29 mouse cellular contexts compared by ENCODE assay signal in genomic region chr7:132396661-132397322, GRCm38 (mm10).
DNase-seq lines count a peak whose midpoint lies in the region; ATAC-seq and TF ChIP-seq lines count a peak whose summit lies in the region.
"Had no signal": no experiment of that assay in that cellular context is flagged by ENCODE, and none has a peak within 500 bp of the region (broad histone marks: within the 10 kb centered on the region; RNA-seq: fewer than 3 reads in every experiment).

No protein-coding gene starts in this region.

- peaks cover 21% of the 10 kb centered on the region for H3K4me1 ChIP-seq in embryonic facial prominence, embryonic 13.5 days
- H3K4me1 ChIP-seq in embryonic facial prominence, embryonic 10.5 days = peaks cover 22% of the 10 kb centered on the region
- peaks cover 9 to 66% of the 10 kb centered on the region in 2 experiments for H3K4me1 ChIP-seq in MEL (ENCODE audit: control insufficient read depth in 1 of 2, insufficient read depth in 2 of 2, low read length in 2 of 2)
- H3K4me1 ChIP-seq in liver, embryonic 12.5 days = peaks cover 53% of the 10 kb centered on the region
- peaks cover 2% of the 10 kb centered on the region; the same call in 1 of the 2 replicates for H3K4me1 ChIP-seq in liver, postnatal 0 days (ENCODE audit: insufficient read depth)
- H3K4me1 ChIP-seq: midbrain, embryonic 15.5 days had no signal

- intact Hi-C loops in left cerebral cortex, postnatal 25 days (cut with DNase I) = no loop called here

- H3K27me3 ChIP-seq in embryonic facial prominence, embryonic 13.5 days = no peaks in the 10 kb centered on the region
- H3K27me3 ChIP-seq in embryonic facial prominence, embryonic 10.5 days (replicated peaks; ENCODE audit: low read depth, poor library complexity, severe bottlenecking) = peaks cover 16% of the 10 kb centered on the region
- H3K27me3 ChIP-seq in MEL (ENCODE audit: control insufficient read depth in 1 of 2, insufficient read depth in 2 of 2, low read length in 2 of 2) = no peaks in the 10 kb centered on the region
- no peaks in the 10 kb centered on the region for H3K27me3 ChIP-seq in liver, embryonic 12.5 days (replicated peaks)
- no peaks in the 10 kb centered on the region for H3K27me3 ChIP-seq in liver, postnatal 0 days (ENCODE audit: insufficient read depth, low read length)
- H3K27me3 ChIP-seq: embryonic facial prominence, embryonic 15.5 days; heart, embryonic 13.5 days; Patski had no signal

- peaks cover 24% of the 10 kb centered on the region for H3K79me2 ChIP-seq in MEL (ENCODE audit: control insufficient read depth, insufficient read depth, low read length, poor library complexity)

- no peaks in the 10 kb centered on the region for H3K9me3 ChIP-seq in embryonic facial prominence, embryonic 13.5 days
- H3K9me3 ChIP-seq in embryonic facial prominence, embryonic 10.5 days = no peaks in the 10 kb centered on the region
- no peaks in the 10 kb centered on the region for H3K9me3 ChIP-seq in MEL (replicated peaks; ENCODE audit: insufficient read depth, low read length)
- H3K9me3 ChIP-seq in liver, embryonic 12.5 days (replicated peaks) = no peaks in the 10 kb centered on the region
- no peaks in the 10 kb centered on the region for H3K9me3 ChIP-seq in liver, postnatal 0 days (ENCODE audit: low read length)
- H3K9me3 ChIP-seq: embryonic facial prominence, embryonic 15.5 days; midbrain, embryonic 15.5 days had no signal

- 62% methylated on average over 7 of the region's 7 CpGs for WGBS in embryonic facial prominence, embryonic 13.5 days
- WGBS in embryonic facial prominence, embryonic 10.5 days = 76% methylated on average over 7 of the region's 7 CpGs
- WGBS in liver, embryonic 12.5 days (ENCODE audit: insufficient replicate concordance) = 23% methylated on average over 7 of the region's 7 CpGs
- WGBS in liver, postnatal 0 days (ENCODE audit: insufficient replicate concordance) = 45% methylated on average over 7 of the region's 7 CpGs

- no peak for ATAC-seq in embryonic facial prominence, embryonic 13.5 days (ENCODE audit: insufficient number of reproducible peaks, insufficient read depth, low FRiP score, low TSS enrichment, low read depth)
- peak; percentile 79 for ATAC-seq in liver, embryonic 12.5 days
- ATAC-seq in liver, postnatal 0 days = no peak
- ATAC-seq: forebrain, embryonic 14.5 days; intestine, postnatal 0 days; midbrain, embryonic 15.5 days; Patski had no signal

- H3K36me3 ChIP-seq in embryonic facial prominence, embryonic 13.5 days = no peaks in the 10 kb centered on the region
- H3K36me3 ChIP-seq in embryonic facial prominence, embryonic 10.5 days (replicated peaks) = no peaks in the 10 kb centered on the region
- peaks cover 0 to 68% of the 10 kb centered on the region in 2 experiments; a peak in 2 of 4 replicates for H3K36me3 ChIP-seq in MEL (ENCODE audit: control insufficient read depth in 1 of 2, insufficient read depth in 2 of 2, low read length in 2 of 2)
- H3K36me3 ChIP-seq in liver, embryonic 12.5 days = no peaks in the 10 kb centered on the region
- no peaks in the 10 kb centered on the region for H3K36me3 ChIP-seq in liver, postnatal 0 days (replicated peaks; ENCODE audit: insufficient read depth, low read length)
- H3K36me3 ChIP-seq: embryonic facial prominence, embryonic 15.5 days; G1E; heart, embryonic 13.5 days; midbrain, embryonic 15.5 days had no signal

- no peak overlapping the region for H3K9ac ChIP-seq in embryonic facial prominence, embryonic 13.5 days
- H3K9ac ChIP-seq in MEL (ENCODE audit: control insufficient read depth, low read depth, low read length, poor library complexity, severe bottlenecking) = peak overlapping the region; percentile 76
- H3K9ac ChIP-seq in liver, embryonic 12.5 days = no peak overlapping the region
- no peak overlapping the region for H3K9ac ChIP-seq in liver, postnatal 0 days (replicated peaks)
- H3K9ac ChIP-seq: embryonic facial prominence, embryonic 15.5 days; heart, embryonic 13.5 days; midbrain, embryonic 15.5 days had no signal

- no peak overlapping the region for H3K4me3 ChIP-seq in embryonic facial prominence, embryonic 13.5 days
- no peak overlapping the region for H3K4me3 ChIP-seq in embryonic facial prominence, embryonic 10.5 days
- H3K4me3 ChIP-seq in MEL (ENCODE audit: control insufficient read depth in 1 of 2, insufficient read depth in 1 of 2, low read depth in 2 of 2, low read length in 2 of 2) = peak overlapping the region in 1 of 2 experiments; percentile 1; a peak in 1 of 4 replicates
- no peak overlapping the region for H3K4me3 ChIP-seq in liver, embryonic 12.5 days
- H3K4me3 ChIP-seq in liver, postnatal 0 days (ENCODE audit: low read depth, low read length) = no peak overlapping the region
- H3K4me3 ChIP-seq: embryonic facial prominence, embryonic 15.5 days; heart, adult 2 months; heart, embryonic 13.5 days; midbrain, embryonic 15.5 days had no signal

- TF ChIP-seq CTCF in MEL (IDR thresholded peaks at IDR 0.05 in 2 of 3, conservative IDR thresholded peaks at IDR 0.05 in 1 of 3; ENCODE audit: control insufficient read depth in 1 of 3, insufficient read depth in 1 of 3, low read depth in 2 of 3, low read length in 3 of 3, poor library complexity in 1 of 3, severe bottlenecking in 1 of 3) = no peak
- TF ChIP-seq CTCF in liver, postnatal 0 days (IDR thresholded peaks at IDR 0.05; ENCODE audit: low read depth) = no peak

- no peak for TF ChIP-seq RAD21 in MEL (IDR thresholded peaks at IDR 0.05; ENCODE audit: low read depth, low read length)

- no peak for TF ChIP-seq EP300 in MEL (IDR thresholded peaks at IDR 0.05; ENCODE audit: low read depth in 1 of 2, low read length in 2 of 2)
- TF ChIP-seq EP300 in liver, postnatal 0 days (IDR thresholded peaks at IDR 0.05; ENCODE audit: low read depth) = peak; percentile 91

- peak in 1 of 2 experiments; percentile 71; a peak in 2 of 4 replicates for TF ChIP-seq POLR2A in MEL (IDR thresholded peaks at IDR 0.05; ENCODE audit: control insufficient read depth in 1 of 2, insufficient read depth in 1 of 2, low read depth in 1 of 2, low read length in 2 of 2, poor library complexity in 1 of 2)

- no peak for DNase-seq in embryonic facial prominence, embryonic 10.5 days (ENCODE audit: low spot score)
- peak; percentile 95 for DNase-seq in MEL (ENCODE audit: low read depth, low spot score)
- DNase-seq in liver, postnatal 0 days = no peak
- no peak for DNase-seq in urinary bladder, postnatal 25 days (ENCODE audit: low spot score)
- DNase-seq in left cerebral cortex, postnatal 25 days (ENCODE audit: low spot score in 2 of 2) = no peak
- DNase-seq: adrenal gland, postnatal 10 days; cerebellum, adult 11 months; cerebellum, adult 9-10 months; gastrocnemius, postnatal 36 days; heart, adult 2 months; heart, postnatal 10 days; kidney, adult 9 months; kidney, postnatal 10 days; layer of hippocampus, adult 9-11 months; lung, postnatal 36 days; right cerebral cortex, adult 18-20 months; spleen, adult 18-20 months; thymus, adult 18-20 months; thymus, postnatal 25 days had no signal

- H3K27ac ChIP-seq in embryonic facial prominence, embryonic 13.5 days = peak overlapping the region; percentile 29; the same call in 1 of the 2 replicates
- H3K27ac ChIP-seq in embryonic facial prominence, embryonic 10.5 days (replicated peaks) = no peak overlapping the region
- H3K27ac ChIP-seq in MEL (ENCODE audit: control insufficient read depth, low read depth, low read length) = peak overlapping the region; percentile 99
- H3K27ac ChIP-seq in liver, embryonic 12.5 days = peak overlapping the region; percentile 59
- H3K27ac ChIP-seq in liver, postnatal 0 days (ENCODE audit: low read depth) = no peak overlapping the region
- H3K27ac ChIP-seq: embryonic facial prominence, embryonic 15.5 days; heart, adult 2 months; heart, embryonic 13.5 days; midbrain, embryonic 15.5 days; stomach, postnatal 0 days had no signal

- H3K4me2 ChIP-seq in embryonic facial prominence, embryonic 13.5 days = no peak overlapping the region
- peak overlapping the region; percentile 2; the same call in 1 of the 2 replicates for H3K4me2 ChIP-seq in liver, embryonic 12.5 days
- no peak overlapping the region for H3K4me2 ChIP-seq in liver, postnatal 0 days (ENCODE audit: low read depth, low read length)
- H3K4me2 ChIP-seq: embryonic facial prominence, embryonic 15.5 days; heart, embryonic 13.5 days; midbrain, embryonic 15.5 days had no signal

TF ChIP-seq in MEL, 35 proteins besides CTCF, POLR2A, EP300 and RAD21:
- TF ChIP-seq GATA1 (IDR thresholded peaks at IDR 0.05; ENCODE audit: low read depth, low read length) (peak; percentile 100), TBP (IDR thresholded peaks at IDR 0.05; ENCODE audit: low read depth, low read length) (peak; percentile 93), UBTF (IDR thresholded peaks at IDR 0.05; ENCODE audit: borderline replicate concordance, insufficient read depth, low read depth, low read length) (0 out of 2 replicates have a peak, but pooled peaks have one; percentile 8), TAL1 (IDR thresholded peaks at IDR 0.05; ENCODE audit: low read length) (peak; percentile 82), MAFK (IDR thresholded peaks at IDR 0.05; ENCODE audit: borderline replicate concordance, low read depth, low read length) (no peak)

Comparison
In these comparisons a context has a peak if more than half of its experiments do, and no peak if none do; other contexts are left out.
1. H3K27ac ChIP-seq: peak in embryonic facial prominence, embryonic 13.5 days (single experiment), MEL (single experiment) and liver, embryonic 12.5 days (single experiment); none in embryonic facial prominence, embryonic 10.5 days (single experiment) and liver, postnatal 0 days (single experiment).